Mouse (Mus musculus): ENCODE measurements around the gene Ccsap.

DNA sequence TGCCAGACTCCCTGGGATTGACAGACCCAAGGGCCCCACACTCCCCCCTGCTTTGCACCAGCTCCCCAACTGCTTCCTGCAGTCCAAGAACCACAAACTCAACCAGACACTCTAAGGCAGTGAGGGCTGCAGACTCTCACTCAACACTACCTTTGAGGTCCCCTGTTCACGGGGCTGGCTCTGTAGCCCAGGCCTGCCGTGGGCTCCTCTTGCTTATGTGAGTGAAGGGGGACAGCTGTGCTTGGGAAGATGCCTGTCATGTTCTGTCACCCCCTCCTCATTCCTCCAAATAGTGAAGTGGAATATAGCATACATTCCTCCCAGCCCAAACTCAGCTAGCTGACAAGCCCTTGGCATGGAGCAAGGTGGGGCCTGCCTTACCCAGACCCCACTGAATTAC is 22.4 kb upstream of the Ccsap start:
- TF ChIP-seq POLR2A (IDR thresholded peaks at IDR 0.05; ENCODE audit: low read depth, low read length) (no peak), CTCF (IDR thresholded peaks at IDR 0.05; ENCODE audit: borderline replicate concordance, insufficient read depth, low read length) (no peak)

All from embryonic fibroblast, embryonic 13.5 days (primary cell).